Mouse (Mus musculus): ENCODE results near the gene Tpte. TPM values are rescaled to one million over a fixed set of nuclear protein-coding genes. Genes with fewer than 3 reads are reported as not detected.

Tpte gene
- total and polyA plus RNA-seq, 3 experiments = not detected

DNA sequence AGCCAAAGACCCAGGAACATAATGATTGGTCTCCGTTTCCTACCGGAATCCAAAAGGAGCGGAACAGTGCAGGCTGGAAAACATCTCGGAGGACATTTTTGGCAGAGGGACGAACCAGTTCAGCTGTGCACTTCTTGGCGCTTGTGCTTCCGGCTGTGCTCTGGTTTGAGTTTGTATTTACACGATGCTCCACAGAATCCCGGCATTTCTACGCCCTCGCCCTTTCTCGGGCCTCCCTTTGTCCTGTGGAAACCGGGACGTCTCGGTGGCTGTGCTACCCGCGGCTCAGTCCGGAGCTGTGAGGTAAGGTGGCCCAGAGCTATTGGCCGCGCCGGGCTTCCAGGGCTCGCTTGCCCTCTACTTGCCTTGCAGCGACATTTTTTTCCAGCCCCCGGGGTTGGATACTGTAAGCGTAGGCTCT, 128.1 kb downstream of the Tpte start, which contains the start of gene Mrps31 (continued):
- TF ChIP-seq POLR2AphosphoS5 (IDR thresholded peaks at IDR 0.05; ENCODE audit: borderline replicate concordance, low read depth, low read length) (no peak), TBP (IDR thresholded peaks at IDR 0.05; ENCODE audit: low read depth, low read length) (peak; percentile 96)

DNA sequence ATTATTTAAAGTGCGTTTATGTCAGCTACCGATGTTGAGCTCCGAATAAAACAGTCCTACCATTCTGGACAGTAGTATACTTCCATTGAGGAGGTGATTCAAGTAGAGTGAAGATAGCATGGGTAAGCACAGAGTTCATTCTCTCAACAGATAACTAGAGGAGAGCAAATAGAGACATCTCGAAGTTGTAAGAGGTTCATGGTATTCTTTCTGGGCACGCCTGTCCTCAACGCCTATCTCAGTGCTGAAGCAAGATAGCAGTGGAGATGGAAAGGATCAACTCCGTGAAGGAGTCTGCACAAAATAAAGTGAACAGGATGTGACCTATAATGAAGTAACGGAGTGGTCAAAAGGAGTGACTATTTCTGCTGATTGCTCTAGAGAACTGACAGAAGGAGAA, 128.7 kb downstream of the Tpte start:
- no peaks in the 10 kb centered on the region for H3K27me3 ChIP-seq (ENCODE audit: control insufficient read depth in 1 of 2, insufficient read depth in 2 of 2, low read length in 2 of 2)
- H3K9ac ChIP-seq (ENCODE audit: control insufficient read depth, low read depth, low read length, poor library complexity, severe bottlenecking) = peak overlapping the region; percentile 92
- no peak for TF ChIP-seq TCF12 (IDR thresholded peaks at IDR 0.05; ENCODE audit: low read depth, low read length)
- TF ChIP-seq UBTF (IDR thresholded peaks at IDR 0.05; ENCODE audit: borderline replicate concordance, insufficient read depth, low read depth, low read length) = no peak
- 0 out of 2 replicates have a peak, but pooled peaks have one; percentile 49 for TF ChIP-seq CHD1 (IDR thresholded peaks at IDR 0.05; ENCODE audit: low read depth, low read length)
- peak; percentile 30; the same call in 1 of the 2 replicates for TF ChIP-seq GATA1 (IDR thresholded peaks at IDR 0.05; ENCODE audit: low read depth, low read length)
- no peak for TF ChIP-seq USF1 (IDR thresholded peaks at IDR 0.05; ENCODE audit: low read depth, low read length)
- peak; percentile 20; the same call in 1 of the 2 replicates for TF ChIP-seq SIN3A (IDR thresholded peaks at IDR 0.05; ENCODE audit: low read length)
- no peak for TF ChIP-seq E2F4 (IDR thresholded peaks at IDR 0.05; ENCODE audit: borderline replicate concordance, low read depth, low read length)
- no peak for TF ChIP-seq ZNF384 (IDR thresholded peaks at IDR 0.05; ENCODE audit: low read depth, low read length)
- TF ChIP-seq MXI1 (IDR thresholded peaks at IDR 0.05; ENCODE audit: low read depth, low read length) = peak; percentile 54; the same call in 1 of the 2 replicates
- TF ChIP-seq MAX (IDR thresholded peaks at IDR 0.05; ENCODE audit: low read length) = no peak
- no peak for TF ChIP-seq JUND (IDR thresholded peaks at IDR 0.05; ENCODE audit: low read depth, low read length)
- no peak for TF ChIP-seq ZMIZ1 (IDR thresholded peaks at IDR 0.05; ENCODE audit: low read depth, low read length)
- TF ChIP-seq CHD2 (IDR thresholded peaks at IDR 0.05; ENCODE audit: low read length) = no peak
- no peak for TF ChIP-seq MAZ (IDR thresholded peaks at IDR 0.05; ENCODE audit: low read depth, low read length)
- TF ChIP-seq ZKSCAN1 (IDR thresholded peaks at IDR 0.05; ENCODE audit: low read depth, low read length) = no peak
- TF ChIP-seq GABPA (IDR thresholded peaks at IDR 0.05; ENCODE audit: low read depth, low read length) = no peak
- TF ChIP-seq USF2 (IDR thresholded peaks at IDR 0.05; ENCODE audit: borderline replicate concordance in 1 of 2, insufficient read depth in 1 of 2, low read depth in 1 of 2, low read length in 2 of 2) = no peak
- TF ChIP-seq KAT2A (conservative IDR thresholded peaks at IDR 0.05; ENCODE audit: low read depth, low read length) = no peak
- no peak for TF ChIP-seq MAFK (IDR thresholded peaks at IDR 0.05; ENCODE audit: borderline replicate concordance, low read depth, low read length)
- H3K4me3 ChIP-seq (ENCODE audit: control insufficient read depth in 1 of 2, insufficient read depth in 1 of 2, low read depth in 2 of 2, low read length in 2 of 2) = peak overlapping the region; percentile 69 to 98
- H3K36me3 ChIP-seq (ENCODE audit: control insufficient read depth in 1 of 2, insufficient read depth in 2 of 2, low read length in 2 of 2) = peaks cover 0 to 18% of the 10 kb centered on the region in 2 experiments
- H3K79me2 ChIP-seq (ENCODE audit: control insufficient read depth, insufficient read depth, low read length, poor library complexity) = peaks cover 19% of the 10 kb centered on the region
- no peaks in the 10 kb centered on the region for H3K9me3 ChIP-seq (replicated peaks; ENCODE audit: insufficient read depth, low read length)
- DNase-seq (ENCODE audit: low read depth, low spot score) = peak; percentile 58
- peaks cover 4 to 10% of the 10 kb centered on the region in 2 experiments; a peak in 3 of 4 replicates for H3K4me1 ChIP-seq (ENCODE audit: control insufficient read depth in 1 of 2, insufficient read depth in 2 of 2, low read length in 2 of 2)
- H3K27ac ChIP-seq (ENCODE audit: control insufficient read depth, low read depth, low read length) = peak overlapping the region; percentile 58

Other genes starting within 250 kb of the Tpte start
- gene Atp7b, start 223.1 kb upstream of the Tpte start, total RNA-seq (2012; rRNA removed) = 28.7 and 32.5 TPM in 2 replicates
- gene Atp7b, start 223.1 kb upstream of the Tpte start, polyA plus RNA-seq (2012; ENCODE audit: insufficient read depth in 1 of 2, insufficient read length in 2 of 2, low read depth in 1 of 2, low replicate concordance in 2 of 2, missing spikeins in 1 of 2) = 10 to 100 TPM in 1 of 2 experiments, not detected in 1; 29.4 TPM
- 18.6 and 22.2 TPM in 2 replicates for gene Alg11, start 222.7 kb upstream of the Tpte start, total RNA-seq (2012; rRNA removed)
- gene Alg11, start 222.7 kb upstream of the Tpte start, polyA plus RNA-seq (2012; ENCODE audit: insufficient read depth in 1 of 2, insufficient read length in 2 of 2, low read depth in 1 of 2, low replicate concordance in 2 of 2, missing spikeins in 1 of 2) = 10 to 100 TPM; 17.2 to 55.0 TPM
- not detected in 2 replicates for gene Nek5, start 158.4 kb upstream of the Tpte start, total RNA-seq (2012; rRNA removed)
- under 1 TPM in 1 of 2 experiments, not detected in 1; 0.04 TPM for gene Nek5, start 158.4 kb upstream of the Tpte start, polyA plus RNA-seq (2012; ENCODE audit: insufficient read depth in 1 of 2, insufficient read length in 2 of 2, low read depth in 1 of 2, low replicate concordance in 2 of 2, missing spikeins in 1 of 2)
- 2.0 and 3.0 TPM in 2 replicates for gene Nek3, start 117.0 kb upstream of the Tpte start, total RNA-seq (2012; rRNA removed)
- 1 to 10 TPM in 1 of 2 experiments, not detected in 1; 3.5 TPM for gene Nek3, start 117.0 kb upstream of the Tpte start, polyA plus RNA-seq (2012; ENCODE audit: insufficient read depth in 1 of 2, insufficient read length in 2 of 2, low read depth in 1 of 2, low replicate concordance in 2 of 2, missing spikeins in 1 of 2)
- 25.5 and 26.4 TPM in 2 replicates for gene Ckap2, start 97.6 kb upstream of the Tpte start, total RNA-seq (2012; rRNA removed)
- gene Ckap2, start 97.6 kb upstream of the Tpte start, polyA plus RNA-seq (2012; ENCODE audit: insufficient read depth in 1 of 2, insufficient read length in 2 of 2, low read depth in 1 of 2, low replicate concordance in 2 of 2, missing spikeins in 1 of 2) = 10 to 100 TPM in 1 of 2 experiments, not detected in 1; 33.6 TPM
- 21.7 and 23.2 TPM in 2 replicates for gene Vps36, start 90.6 kb upstream of the Tpte start, total RNA-seq (2012; rRNA removed)
- 10 to 100 TPM in 1 of 2 experiments, not detected in 1; 27.9 TPM for gene Vps36, start 90.6 kb upstream of the Tpte start, polyA plus RNA-seq (2012; ENCODE audit: insufficient read depth in 1 of 2, insufficient read length in 2 of 2, low read depth in 1 of 2, low replicate concordance in 2 of 2, missing spikeins in 1 of 2)
- not detected in 2 replicates for gene Thsd1, start 56.1 kb upstream of the Tpte start, total RNA-seq (2012; rRNA removed)
- gene Thsd1, start 56.1 kb upstream of the Tpte start, polyA plus RNA-seq (2012; ENCODE audit: insufficient read depth in 1 of 2, insufficient read length in 2 of 2, low read depth in 1 of 2, low replicate concordance in 2 of 2, missing spikeins in 1 of 2) = under 1 TPM in 1 of 2 experiments, not detected in 1; 0.10 TPM
- gene Slc25a15, start 115.2 kb downstream of the Tpte start, total RNA-seq (2012; rRNA removed) = 16.0 and 21.7 TPM in 2 replicates
- 10 to 100 TPM in 1 of 2 experiments, not detected in 1; 11.4 TPM for gene Slc25a15, start 115.2 kb downstream of the Tpte start, polyA plus RNA-seq (2012; ENCODE audit: insufficient read depth in 1 of 2, insufficient read length in 2 of 2, low read depth in 1 of 2, low replicate concordance in 2 of 2, missing spikeins in 1 of 2)
- gene Mrps31, start 127.9 kb downstream of the Tpte start, total RNA-seq (2012; rRNA removed) = 39.9 and 41.0 TPM in 2 replicates
- 10 to 100 TPM in 1 of 2 experiments, not detected in 1; 34.0 TPM for gene Mrps31, start 127.9 kb downstream of the Tpte start, polyA plus RNA-seq (2012; ENCODE audit: insufficient read depth in 1 of 2, insufficient read length in 2 of 2, low read depth in 1 of 2, low replicate concordance in 2 of 2, missing spikeins in 1 of 2)

Measured in MEL (cell line).